Mouse (Mus musculus) c-Kit-positive CD71-positive TER-119-negative erythroid progenitor cells, embryonic 14.5 days (primary cell): ENCODE data around the gene Gm14444.
"Not testable (repeated sequence)": the region's sequence is repeated elsewhere in the genome, so short reads cannot be mapped to it uniquely, and the experiment has no call there.

Experiments
- DNase-seq: peaks from one replicate; pipeline ENCODE4 v3.0.0-alpha.2; 2013; ENCODE audit warnings: low read depth

Gene Gm14444

GRCm38 (mm10) chr2:175010022-175010421 lies at the start of gene Gm14444:
Gene Gm14444 (plus strand): TSS chr2:175010241.
- DNase-seq = not testable (repeated sequence)

GRCm38 (mm10) chr2:174965466-174965865 lies 44.6 kb upstream of the Gm14444 start:
- not testable (repeated sequence) for DNase-seq

- DNase-seq = not testable (repeated sequence)
These were observed 34.2 kb downstream of the Gm14444 start for GRCm38 (mm10) chr2:175044268-175044667.

GRCm38 (mm10) chr2:175067681-175068261 lies 57.7 kb downstream of the Gm14444 start, which contains the start of gene Gm14393:
Gene Gm14393 (minus strand): TSS chr2:175067781.
- not testable (repeated sequence) for DNase-seq
